Mouse (Mus musculus) embryo, embryonic 10 days (tissue): ENCODE measurements around the gene Cacna1a.

ENCODE experiments used
- DNase-seq: peaks from one replicate; pipeline ENCODE4 v3.0.0-alpha.2; 2015; ENCODE audit warnings: low spot score

Cacna1a gene

DNA sequence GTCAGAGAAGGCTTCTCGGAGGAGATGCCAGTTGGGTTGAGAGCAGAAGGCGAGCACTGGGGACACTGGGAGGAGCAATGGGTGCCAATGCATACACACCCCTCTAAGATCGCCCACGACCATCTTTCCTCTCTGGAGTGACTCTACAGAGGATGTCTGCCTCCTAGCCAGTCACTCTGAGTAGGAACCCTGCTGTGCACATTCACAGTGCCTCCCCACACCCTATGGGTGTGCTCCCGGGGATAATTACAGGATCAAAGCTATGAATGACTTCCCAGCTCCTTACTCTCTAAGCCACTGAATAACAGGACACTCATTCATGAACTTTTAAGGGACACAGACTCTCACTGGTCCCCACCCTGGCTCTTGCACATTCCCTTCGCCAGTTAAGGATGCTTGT is 151.1 kb downstream of the Cacna1a start:
- no peak for DNase-seq

DNA sequence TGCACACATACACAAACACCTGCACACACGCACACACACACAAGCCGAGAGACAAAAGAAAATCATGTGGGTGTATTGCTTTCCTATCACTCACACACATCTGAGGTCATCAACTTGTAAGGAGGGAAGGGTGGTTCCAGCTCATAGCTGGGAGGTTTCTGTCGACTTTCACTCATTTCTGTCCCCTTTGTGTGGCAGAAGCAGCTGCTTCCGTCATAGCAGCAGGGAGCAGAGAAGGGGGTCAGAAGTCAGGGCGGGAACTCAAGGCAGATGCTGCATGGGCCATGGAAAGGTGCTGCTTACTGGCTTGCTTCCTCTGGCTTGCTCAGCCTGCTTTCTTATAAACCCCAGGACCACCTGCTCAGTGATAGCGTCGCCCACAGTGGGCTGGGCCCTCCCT is 154.2 kb downstream of the Cacna1a start:
- no peak for DNase-seq

DNA sequence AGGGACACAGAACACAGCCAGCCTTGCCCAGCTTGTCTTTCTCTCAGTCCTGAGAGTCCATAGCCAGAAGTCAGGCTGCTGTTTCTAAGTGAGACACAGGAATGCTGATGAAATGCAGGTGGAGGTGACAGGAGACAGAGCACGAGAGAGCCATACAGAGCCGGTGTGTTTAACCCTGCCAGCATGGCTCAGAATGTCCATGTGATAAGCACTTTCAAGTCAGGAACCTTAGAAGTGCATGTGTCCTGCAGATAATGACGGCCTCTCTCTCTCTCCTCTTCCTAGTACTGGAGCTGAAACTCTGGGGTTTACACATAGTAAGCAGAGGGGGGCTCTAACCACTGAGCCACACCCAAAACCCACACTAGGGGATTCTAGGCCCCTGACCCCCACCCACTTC is 157.3 kb downstream of the Cacna1a start:
- no peak for DNase-seq

DNA sequence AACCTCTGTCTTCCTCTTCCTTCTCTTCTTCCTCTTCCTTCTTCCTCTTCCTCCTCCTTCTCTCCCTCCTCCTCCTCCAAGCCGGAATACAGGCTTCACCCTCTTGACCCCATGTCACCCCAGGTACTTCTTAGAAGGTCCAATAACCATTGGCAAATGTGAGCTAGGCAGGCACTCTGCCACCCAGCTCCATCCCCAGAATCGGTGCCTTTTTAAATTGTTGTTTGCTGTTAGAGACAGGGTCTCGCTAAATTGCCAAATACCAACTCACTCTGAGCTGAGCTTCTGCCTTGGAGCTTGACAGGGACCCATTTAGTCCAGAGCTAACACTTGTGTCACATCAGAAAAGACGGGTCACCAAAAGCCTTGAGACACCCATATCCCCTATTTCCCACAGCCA is 164.2 kb downstream of the Cacna1a start:
- DNase-seq = no peak

DNA sequence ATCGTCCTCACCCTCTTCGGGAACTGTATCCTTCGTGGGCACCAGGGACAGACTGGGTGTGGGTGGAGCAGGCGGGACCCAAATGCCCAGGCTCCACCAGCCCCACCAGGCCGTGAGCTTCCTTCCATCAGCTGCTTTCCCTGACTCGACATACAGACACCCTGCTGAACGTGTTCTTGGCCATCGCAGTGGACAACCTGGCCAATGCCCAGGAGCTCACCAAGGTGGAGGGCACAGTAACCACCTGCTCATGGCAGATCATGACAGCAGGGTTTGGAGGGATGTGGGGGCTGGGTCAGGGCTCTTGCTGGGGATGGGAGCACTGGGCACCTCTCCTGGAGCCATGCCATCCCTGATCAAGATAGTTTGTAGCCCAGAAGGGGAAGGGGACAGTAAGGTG is 164.9 kb downstream of the Cacna1a start:
- DNase-seq = no peak

DNA sequence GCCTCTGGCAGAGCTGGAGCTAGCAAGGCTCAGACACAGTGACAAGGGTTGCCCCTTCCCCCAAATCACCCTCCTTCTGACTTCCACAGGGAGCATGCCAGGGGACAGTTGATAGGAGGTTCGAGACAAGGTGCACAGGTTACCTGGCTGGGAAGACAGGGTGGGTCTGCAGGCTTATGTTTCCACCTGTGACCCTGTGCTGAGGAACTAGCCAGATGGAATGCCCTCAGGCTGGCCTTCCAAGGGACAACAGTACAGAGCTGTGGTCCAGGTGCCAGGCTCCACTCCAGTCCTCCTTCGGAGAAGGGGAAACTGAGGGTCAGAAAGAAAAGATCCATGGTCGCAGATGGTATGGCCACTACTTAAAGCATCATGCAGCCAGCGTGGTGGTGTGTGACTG is 165.4 kb downstream of the Cacna1a start:
- DNase-seq = no peak

DNA sequence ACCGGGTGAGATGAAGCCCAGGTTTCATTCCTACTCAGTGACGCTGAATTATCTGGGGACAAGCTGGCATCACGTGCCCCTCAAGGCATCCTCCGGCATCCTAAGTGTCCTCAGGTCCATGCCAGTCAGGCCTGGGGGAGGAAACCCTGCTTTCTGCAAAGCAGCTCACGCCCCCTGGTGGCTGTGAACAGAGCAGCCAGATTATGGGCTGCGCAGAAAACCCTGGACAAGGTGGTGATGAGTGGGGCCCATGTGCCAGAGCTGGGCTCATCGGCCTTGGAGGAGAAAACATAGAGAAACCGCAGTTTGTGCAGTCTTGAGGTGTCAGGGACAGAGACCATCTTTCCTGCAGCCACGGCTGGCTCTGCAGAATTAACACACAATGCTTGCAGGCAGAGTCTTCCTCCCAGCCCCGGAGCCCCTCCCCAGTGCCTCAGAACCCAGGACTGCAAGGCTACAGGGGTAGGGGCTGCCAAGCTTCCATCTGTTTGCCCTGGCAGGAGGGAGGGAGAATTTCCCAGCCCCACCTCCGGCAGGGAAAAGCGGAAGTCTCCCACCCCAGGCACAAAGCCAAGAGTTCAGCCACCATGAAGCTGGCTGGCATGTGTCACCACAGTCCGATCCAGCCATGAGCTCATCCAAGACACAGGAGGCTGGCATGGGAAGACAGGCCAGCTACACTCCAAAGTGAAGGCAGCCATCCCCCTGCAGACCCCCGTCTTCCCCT is 166.2 kb downstream of the Cacna1a start:
- peak; percentile 77 for DNase-seq

DNA sequence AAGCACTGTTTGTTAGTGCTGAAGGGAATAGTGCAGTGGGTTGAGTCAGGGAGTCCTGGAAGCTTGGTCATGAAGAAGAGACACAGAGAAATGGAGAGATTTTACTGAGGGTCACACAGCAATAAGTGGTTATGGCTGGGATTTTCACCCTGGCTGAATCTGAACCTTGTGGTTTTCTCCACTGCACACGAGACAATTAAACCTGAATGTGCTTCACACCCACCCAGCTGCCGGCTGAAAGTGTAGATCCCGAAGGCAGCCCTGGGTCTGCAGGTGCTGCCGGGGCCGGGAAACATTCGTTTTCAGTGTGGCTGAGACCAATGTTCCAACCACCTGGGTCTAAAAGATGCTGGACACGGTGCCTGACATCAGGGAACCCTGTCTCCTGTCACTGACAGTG is 167.0 kb downstream of the Cacna1a start:
- no peak for DNase-seq

DNA sequence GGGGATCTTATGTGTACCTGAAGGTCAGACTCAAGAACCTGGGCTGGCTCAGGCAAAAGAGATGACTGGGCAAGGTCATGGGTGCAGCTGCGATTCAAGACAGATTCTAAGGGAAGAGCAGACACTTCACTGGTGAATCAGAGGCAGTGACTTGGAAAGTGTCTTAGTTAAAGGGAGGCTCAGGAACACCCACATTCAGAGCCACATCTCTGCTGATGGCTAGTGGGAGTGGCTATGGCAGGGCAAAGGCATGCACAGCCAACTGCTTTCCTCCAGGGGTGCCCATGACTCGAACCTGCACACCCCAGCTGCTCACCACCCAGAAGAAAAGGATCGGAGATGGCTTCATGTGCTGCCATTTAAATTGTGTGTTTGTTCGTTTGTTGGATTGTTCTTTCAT is 169.7 kb downstream of the Cacna1a start:
- DNase-seq = no peak

DNA sequence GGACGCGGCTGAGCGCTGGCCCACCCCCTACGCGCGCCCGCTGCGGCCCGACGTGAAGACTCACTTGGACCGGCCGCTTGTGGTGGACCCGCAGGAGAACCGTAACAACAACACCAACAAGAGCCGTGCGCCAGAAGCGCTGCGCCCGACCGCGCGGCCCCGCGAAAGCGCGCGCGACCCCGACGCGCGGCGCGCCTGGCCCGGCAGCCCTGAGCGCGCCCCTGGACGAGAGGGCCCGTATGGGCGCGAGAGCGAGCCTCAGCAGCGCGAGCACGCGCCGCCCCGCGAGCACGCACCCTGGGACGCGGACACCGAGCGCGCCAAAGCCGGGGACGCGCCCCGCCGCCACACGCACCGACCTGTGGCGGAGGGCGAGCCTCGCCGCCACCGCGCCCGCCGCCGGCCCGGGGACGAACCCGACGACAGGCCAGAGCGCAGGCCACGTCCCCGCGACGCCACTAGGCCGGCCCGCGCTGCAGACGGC is 170.9 kb downstream of the Cacna1a start:
- DNase-seq = peak; percentile 36

DNA sequence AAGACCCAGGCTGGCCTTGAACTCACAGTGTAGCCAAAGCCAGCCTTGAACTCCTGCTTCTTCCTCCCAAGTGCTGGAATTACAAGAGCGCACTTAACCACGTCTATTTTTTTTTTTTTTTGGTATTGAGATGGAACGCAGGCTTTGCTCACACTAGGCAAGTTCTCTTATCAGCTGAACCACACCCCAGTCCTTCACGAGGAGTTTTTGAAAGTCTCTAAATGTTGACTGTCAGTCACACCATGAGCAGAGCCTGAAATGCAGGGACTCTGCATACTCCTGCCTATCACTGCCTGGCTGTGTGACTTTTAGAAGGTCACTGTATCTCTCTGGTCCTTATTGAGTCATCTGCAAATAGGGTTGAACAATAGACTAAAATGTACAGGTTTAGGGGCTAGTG is 173.5 kb downstream of the Cacna1a start:
- no peak for DNase-seq

DNA sequence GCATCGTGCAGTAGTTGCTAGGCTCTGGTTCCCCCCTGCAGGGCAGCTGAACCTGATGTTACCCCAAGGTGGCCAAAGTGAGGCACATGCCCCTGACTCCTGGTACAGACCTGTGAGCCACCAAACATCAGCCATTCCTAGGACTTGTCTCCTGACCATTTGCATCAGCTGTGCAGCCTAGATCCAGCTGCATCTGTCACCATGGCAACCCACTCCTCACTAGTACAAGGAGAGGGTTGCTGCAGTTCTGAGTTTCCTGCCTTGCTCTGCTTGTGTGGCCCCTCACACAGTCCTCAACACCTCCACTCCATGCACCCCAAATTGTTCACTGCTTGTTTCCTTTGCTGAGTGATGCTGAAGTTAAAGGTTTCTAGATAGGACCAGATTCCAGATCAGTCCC is 175.8 kb downstream of the Cacna1a start:
- no peak for DNase-seq

DNA sequence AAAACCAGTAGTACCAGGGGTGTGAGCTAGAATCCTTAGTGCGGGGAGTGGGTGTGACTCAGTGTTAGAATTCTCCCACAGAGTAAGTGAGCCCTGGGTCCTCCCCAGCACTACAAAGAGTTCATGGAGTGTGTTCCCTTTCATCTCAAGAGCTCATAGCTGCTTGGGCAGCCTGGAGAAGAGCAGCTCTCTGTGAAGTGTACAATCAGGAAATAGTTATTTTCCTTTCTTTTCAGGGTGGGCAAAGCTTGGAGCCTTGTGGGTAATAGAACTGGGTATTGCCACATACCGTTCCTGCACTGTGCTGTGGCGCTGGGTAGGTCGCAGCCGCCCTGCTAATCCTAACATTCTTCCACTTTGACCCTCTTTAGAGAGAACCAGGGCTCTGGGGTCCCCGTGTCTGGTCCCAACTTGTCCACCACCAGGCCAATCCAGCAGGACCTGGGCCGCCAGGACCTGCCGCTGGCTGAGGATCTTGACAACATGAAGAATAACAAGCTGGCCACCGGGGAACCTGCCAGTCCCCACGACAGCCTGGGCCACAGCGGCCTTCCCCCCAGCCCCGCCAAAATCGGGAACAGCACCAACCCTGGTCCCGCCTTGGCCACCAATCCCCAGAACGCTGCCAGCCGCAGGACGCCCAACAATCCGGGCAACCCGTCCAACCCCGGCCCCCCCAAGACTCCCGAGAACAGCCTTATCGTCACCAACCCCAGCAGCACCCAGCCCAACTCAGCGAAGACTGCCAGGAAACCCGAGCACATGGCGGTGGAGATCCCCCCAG is 177.5 kb downstream of the Cacna1a start:
- DNase-seq = no peak

DNA sequence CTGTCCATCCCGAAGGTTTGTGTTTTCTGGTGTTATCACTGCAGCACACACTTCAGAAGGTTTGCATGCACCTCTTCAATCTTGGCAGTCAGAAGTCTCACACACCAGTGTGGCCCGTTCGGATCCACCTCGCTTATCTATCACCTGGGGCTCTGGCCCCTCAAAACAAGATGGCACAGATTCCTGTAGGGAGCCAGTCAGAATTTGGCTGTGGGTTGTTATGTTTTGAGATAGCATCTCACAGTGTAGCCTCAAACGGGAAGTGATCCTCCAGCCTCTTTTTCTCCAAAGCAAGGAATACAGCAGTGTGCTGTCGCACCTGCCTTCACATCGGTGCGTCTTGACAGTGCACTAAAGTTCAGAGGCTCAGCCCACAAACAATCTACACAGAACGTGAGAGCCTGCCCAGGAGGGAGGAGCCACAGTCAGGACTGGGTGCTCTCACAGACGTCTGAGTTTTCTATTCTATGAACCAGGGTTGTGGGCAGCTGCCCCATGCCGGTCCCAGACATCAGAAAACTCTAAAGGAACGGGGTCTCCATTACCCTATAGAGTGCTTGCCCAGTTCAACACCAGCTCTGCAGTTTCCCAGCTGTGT is 178.7 kb downstream of the Cacna1a start:
- no peak for DNase-seq

DNA sequence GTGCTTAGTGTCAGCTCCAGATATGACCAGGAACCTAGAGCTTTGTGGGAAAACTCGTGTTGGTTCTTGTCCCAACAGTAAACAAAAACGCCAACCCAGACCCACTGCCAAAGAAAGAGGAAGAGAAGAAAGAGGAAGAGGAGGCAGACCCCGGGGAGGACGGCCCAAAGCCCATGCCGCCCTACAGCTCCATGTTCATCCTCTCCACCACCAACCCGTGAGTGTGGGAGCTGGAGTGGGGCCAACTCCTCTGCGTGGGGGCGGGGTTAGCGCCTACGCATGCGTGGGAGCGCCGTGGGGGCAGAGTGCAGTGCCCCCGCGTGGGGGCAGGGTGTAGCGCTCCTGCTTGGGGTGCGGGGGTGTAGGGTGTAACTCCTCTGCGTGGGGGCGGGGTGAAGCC is 179.3 kb downstream of the Cacna1a start:
- no peak for DNase-seq

DNA sequence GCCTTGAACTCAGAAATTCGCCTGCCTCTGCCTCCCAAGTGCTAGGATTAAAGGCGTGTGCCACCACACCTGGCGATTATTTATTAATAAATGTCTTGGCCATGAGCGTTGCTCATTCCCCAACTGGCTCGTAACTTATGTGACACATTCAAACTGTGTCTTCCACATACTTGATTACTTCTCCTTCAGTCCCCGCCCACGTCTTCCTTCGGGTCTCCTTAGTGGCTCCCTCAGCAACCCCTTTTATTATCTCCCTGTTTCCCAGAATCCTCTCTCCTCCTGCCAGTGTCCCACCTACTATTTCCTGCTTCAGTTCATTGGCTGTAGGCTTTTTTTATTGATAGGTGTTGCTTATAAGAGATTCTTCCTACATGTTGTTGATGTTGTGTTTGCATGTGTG is 180.5 kb downstream of the Cacna1a start:
- no peak for DNase-seq

DNA sequence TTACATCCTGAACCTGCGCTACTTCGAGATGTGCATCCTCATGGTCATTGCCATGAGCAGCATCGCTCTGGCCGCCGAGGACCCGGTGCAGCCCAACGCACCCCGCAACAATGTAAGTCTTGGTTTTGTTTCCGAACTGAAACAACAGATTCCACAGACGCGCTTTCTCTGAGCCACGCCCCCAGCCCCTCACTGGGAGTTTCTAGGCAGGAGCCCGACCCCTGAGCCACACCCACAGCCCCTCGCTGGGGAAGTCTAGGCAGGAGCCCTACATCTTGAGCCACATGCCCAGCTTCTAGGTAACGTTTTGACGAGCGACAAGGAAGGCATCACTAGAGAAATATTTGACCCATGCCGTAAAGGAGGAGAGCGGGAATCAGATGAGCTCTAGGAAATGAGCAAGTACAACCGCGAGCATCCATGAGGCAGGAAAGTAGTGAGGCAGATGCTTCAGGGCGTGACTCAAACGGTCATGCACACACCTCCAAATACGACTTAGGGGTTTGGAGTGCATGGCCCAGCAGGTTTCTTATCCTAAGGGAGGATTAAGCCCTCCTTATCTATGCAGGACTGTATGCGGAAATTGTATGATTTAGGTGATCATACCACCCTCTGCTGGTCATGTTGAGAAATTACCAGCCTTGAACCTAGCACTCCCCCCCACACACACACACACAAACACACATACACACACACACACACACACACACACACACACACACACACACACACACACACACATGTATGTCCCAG is 181.9 kb downstream of the Cacna1a start:
- peak; percentile 40 for DNase-seq

DNA sequence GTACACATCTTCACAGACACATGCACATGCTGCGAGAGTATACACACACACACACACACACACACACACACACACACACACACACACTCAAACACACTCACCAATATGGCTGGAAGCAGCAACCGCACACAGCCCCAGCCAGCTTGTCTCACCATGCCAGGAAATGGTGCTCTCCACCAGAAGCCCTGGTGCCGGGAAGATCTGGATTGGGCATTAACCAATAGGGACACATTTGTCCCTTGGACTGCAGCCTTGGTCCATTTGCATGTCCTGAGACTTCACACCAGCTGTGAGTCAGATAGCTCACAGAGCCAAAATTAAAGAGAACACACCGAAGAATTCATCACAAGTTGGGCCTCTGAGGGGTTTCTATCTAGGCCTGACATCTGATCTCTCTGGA is 189.2 kb downstream of the Cacna1a start:
- DNase-seq = no peak

DNA sequence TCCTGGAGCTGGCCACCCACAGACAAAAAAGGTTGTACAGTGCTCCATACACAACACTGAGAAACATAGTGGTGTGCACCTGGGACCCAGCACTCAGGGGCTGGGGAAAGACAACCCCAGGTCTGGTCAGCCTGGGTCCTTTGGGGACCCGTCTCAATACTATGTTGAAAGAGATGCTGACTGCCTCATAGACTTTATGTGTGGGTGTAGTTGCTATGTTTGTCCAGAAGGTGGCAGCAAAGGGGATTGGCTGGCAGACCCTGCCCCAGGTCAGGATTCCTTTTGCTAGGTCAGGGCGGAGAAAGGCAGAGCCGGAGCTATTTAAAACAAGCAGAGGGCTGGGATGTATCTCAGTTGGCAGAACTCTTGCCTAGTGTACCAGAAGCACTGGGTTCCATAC is 191.4 kb downstream of the Cacna1a start:
- peak; percentile 83 for DNase-seq

DNA sequence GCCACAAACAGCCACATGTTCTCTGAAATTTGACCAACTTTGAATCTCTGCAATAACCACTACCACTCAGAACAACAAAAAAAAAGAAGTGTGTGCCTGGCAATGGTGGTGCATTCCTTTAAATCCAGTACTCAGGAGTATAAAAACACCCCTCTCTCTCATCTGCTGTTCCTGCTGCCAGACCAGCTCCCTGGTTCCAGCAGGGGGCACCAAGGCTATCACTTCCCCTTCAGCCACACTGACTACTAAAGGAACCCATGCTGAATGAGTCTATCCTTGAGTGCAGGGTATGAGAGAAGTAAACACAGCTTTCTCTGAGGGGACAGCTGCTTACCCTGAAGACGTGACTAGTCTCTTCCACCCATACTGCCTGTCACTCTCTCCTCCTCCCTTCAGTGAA is 197.1 kb downstream of the Cacna1a start:
- peak; percentile 33 for DNase-seq

DNA sequence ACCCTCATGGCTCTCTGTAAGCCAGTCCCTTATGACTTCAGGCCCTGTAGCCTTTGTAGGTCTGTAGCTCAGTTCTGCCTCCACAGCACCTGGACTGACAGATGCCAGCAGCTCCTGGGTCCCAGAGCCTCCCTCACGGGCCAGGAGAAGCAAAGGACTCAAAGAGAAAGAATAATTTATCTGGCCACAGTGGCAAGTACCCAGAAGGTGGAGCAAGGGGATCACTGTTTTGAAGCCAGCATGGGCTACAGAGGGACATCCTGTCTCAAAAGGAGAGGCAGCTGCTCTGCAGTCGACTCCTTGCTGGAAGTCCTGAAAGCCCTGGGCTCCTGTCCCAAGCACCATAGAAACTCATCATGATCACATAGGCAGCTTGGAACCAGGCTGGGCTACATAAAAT is 198.0 kb downstream of the Cacna1a start:
- DNase-seq = no peak

DNA sequence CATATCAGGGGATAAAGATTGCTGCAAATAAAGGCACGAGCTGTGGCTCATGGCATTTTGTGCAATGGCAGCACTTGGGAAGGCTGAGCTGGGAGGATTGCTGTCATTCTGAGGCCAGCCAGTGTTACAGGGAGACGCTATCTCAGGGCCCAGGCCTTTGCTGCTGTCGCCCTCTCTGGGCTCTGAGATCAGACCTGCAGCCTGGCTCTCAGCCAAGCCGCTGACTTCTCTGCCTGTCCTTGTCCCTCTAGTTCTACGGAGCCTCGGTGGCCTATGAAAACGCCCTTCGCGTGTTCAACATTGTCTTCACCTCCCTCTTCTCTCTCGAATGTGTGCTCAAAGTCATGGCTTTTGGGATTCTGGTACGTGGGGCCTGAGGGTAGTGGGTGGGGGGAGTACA is 200.3 kb downstream of the Cacna1a start:
- no peak for DNase-seq
